Mouse (Mus musculus): ENCODE measurements around the gene Ap5b1. TPM values are rescaled to one million over a fixed set of nuclear protein-coding genes. Genes with fewer than 3 reads are reported as not detected.
A peak's percentile ranks its signal among the peaks of the same experiment; 100 is the strongest.

Ap5b1 gene
- polyA plus RNA-seq, 1 experiment, result 12.4 TPM

DNA sequence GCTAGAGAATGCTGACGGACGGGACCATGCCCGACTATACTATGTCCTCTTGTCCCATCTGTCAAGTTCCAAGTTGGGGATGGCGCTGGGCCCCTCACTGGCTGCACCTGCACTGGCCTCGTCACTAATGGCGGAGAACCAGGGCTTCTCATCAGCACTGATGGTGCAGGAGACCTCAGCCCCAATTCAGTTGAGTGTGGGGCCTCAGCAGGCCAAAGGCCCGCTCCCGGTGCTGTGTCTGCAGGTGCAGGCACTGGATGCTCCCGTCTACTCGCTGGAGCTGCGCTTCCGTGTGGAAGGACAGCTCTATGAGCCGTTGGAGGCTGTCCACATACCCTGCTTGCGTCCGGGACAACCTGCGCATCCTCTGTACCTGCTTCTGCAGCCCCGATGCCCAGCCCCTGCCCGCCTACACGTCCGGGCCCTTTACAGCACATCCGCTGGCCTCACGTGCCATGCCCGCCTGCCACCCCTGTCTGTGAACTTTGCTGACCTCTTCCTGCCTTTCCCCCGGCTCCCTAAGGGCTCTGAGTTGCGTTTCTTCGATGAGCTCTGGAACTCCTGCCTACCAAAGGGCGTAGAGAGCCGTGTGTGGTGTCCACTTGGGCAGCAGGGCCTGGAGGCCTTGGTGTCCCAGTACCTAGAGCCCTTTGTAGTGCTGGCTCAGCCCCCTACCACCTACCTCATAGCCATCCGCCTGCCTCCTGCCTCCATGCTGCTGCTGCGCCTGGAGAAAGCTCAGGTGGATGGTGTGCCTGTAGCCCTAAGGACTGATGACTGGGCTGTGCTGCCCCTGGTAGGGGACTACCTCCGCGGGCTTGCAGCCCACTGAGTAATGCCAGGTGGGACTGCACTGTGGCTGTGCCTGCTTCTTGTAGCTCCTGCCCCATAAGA is 2.8 kb downstream of the Ap5b1 start:
- 74% methylated on average over 32 of the region's 32 CpGs for WGBS
- TF ChIP-seq CTCF (IDR thresholded peaks at IDR 0.05; ENCODE audit: control insufficient read depth, insufficient read depth, low read length) (no peak), POLR2A (IDR thresholded peaks at IDR 0.05; ENCODE audit: borderline replicate concordance, control insufficient read depth, low read depth, low read length) (no peak; the same call in 1 of the 2 replicates)
- Histone ChIP-seq H3K4me1 (ENCODE audit: control insufficient read depth, insufficient read depth, low read length) (peaks cover 4% of the 10 kb centered on the region; the same call in 1 of the 2 replicates), H3K27ac (ENCODE audit: control insufficient read depth, insufficient read depth, low read depth, low read length, poor library complexity) (peak overlapping the region; percentile 99), H3K4me3 (replicated peaks; ENCODE audit: control insufficient read depth, low read depth, low read length) (peak overlapping the region; percentile 47)

DNA sequence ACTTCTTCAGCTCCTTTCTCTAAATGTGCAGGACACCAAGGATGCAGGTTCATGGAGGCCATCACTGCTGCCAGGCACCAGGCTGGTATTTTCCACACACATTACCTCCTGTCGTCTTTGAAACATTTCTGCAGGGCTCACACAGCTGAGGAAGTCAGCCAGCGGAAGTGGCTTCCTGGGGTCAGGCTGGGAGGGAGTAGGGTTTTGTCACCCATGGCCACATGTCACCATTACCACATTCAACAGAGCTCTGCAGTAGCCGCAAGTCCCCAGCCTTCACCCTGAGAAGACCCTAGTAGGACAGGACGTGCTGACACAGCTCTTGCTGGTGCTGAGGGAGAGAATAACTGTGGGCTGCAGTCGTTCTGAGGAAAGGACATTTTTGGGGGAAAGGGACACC is 4.0 kb downstream of the Ap5b1 start:
- H3K4me3 ChIP-seq (replicated peaks; ENCODE audit: control insufficient read depth, low read depth, low read length), result peak overlapping the region; percentile 45
- H3K27ac ChIP-seq (ENCODE audit: control insufficient read depth, insufficient read depth, low read depth, low read length, poor library complexity), result peak overlapping the region; percentile 99
- WGBS, result 16% methylated on average over 5 of the region's 5 CpGs
- peaks cover 6% of the 10 kb centered on the region; the same call in 1 of the 2 replicates for H3K4me1 ChIP-seq (ENCODE audit: control insufficient read depth, insufficient read depth, low read length)
- TF ChIP-seq CTCF (IDR thresholded peaks at IDR 0.05; ENCODE audit: control insufficient read depth, insufficient read depth, low read length) (no peak), POLR2A (IDR thresholded peaks at IDR 0.05; ENCODE audit: borderline replicate concordance, control insufficient read depth, low read depth, low read length) (no peak)

DNA sequence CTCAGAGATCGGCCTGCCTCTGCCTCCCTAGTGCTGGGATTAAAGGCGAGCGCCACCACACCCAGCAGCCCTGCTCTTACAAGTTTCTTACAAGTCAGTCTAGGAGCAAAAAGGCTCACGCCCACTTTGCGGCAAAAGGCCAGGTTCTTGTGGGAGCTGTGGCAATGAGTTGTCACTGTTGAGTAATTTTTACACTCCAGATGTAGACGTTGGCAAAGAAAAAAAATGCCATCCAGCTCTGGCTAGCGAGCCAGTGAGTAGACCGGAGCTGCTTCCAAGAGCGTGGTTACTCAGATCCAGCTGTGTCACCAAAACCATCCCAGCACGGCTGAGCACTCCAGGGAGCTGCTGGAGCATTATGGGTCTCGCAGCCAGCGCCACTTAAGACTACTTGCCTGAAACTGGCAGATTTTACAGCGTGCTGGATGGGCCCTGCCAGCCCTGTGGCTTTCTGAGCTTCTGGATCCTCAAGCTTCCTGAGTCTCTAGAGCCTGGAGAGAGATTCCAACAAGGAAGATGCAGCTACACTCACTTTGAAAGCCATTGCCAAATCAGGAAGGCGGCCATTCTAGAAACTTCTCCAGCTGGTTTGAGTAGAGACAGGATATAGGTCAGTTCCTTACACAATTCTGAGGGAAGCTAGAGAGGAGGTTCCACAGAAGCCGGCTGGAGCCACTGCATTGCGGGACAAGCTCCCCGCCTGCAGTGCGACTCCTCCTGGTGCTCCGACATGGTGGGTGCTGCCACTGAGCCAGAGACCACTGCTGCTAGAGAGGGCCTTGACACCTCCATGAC is 4.7 kb downstream of the Ap5b1 start:
- TF ChIP-seq CTCF (IDR thresholded peaks at IDR 0.05; ENCODE audit: control insufficient read depth, insufficient read depth, low read length) (no peak), POLR2A (IDR thresholded peaks at IDR 0.05; ENCODE audit: borderline replicate concordance, control insufficient read depth, low read depth, low read length) (peak; percentile 59; the same call in 1 of the 2 replicates)
- Histone ChIP-seq H3K4me1 (ENCODE audit: control insufficient read depth, insufficient read depth, low read length) (peaks cover 6% of the 10 kb centered on the region; the same call in 1 of the 2 replicates), H3K27ac (ENCODE audit: control insufficient read depth, insufficient read depth, low read depth, low read length, poor library complexity) (peak overlapping the region; percentile 95), H3K4me3 (replicated peaks; ENCODE audit: control insufficient read depth, low read depth, low read length) (peak overlapping the region; percentile 44)
- 16% methylated on average over 19 of the region's 19 CpGs for WGBS

- H3K4me3 ChIP-seq (replicated peaks; ENCODE audit: control insufficient read depth, low read depth, low read length), result no peak overlapping the region
- 68% methylated on average over 1 of the region's 1 CpGs for WGBS
Measured at GRCm38 (mm10) chr19:5575336-5575735, 7.5 kb downstream of the Ap5b1 start.

DNA sequence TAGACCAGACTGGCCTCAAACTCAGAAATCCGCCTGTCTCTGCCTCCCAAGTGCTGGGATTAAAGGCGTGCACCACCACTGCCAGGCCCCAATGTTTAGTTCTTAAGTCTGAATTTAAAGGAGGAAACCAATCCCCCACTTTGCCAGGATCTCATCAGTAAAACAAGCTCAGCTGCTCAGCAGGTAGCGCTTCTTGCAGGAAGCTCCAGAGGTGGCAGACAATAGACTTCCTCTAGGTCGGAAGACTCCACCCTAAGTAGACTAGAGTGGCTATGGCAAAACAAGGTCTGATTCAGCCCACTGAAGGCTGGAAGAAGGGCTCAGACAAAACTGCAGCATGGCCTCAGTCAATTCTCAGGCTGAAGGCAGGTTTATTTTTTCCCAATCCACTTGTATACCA is 12.1 kb downstream of the Ap5b1 start:
- Histone ChIP-seq H3K4me1 (ENCODE audit: control insufficient read depth, insufficient read depth, low read length) (0 out of 2 replicates have a peak, but pooled peaks cover 2% of the 10 kb centered on the region), H3K27ac (ENCODE audit: control insufficient read depth, insufficient read depth, low read depth, low read length, poor library complexity) (no peak overlapping the region), H3K4me3 (replicated peaks; ENCODE audit: control insufficient read depth, low read depth, low read length) (no peak overlapping the region)
- TF ChIP-seq POLR2A (IDR thresholded peaks at IDR 0.05; ENCODE audit: borderline replicate concordance, control insufficient read depth, low read depth, low read length) (no peak), CTCF (IDR thresholded peaks at IDR 0.05; ENCODE audit: control insufficient read depth, insufficient read depth, low read length) (no peak)
- 75% methylated on average over 4 of the region's 4 CpGs for WGBS

More at GRCm38 (mm10) chr19:5575336-5575735, 7.5 kb downstream of the Ap5b1 start:
- Histone ChIP-seq H3K4me1 (ENCODE audit: control insufficient read depth, insufficient read depth, low read length) (peaks cover 6% of the 10 kb centered on the region; the same call in 1 of the 2 replicates), H3K27ac (ENCODE audit: control insufficient read depth, insufficient read depth, low read depth, low read length, poor library complexity) (no peak overlapping the region)
- no peak for TF ChIP-seq POLR2A (IDR thresholded peaks at IDR 0.05; ENCODE audit: borderline replicate concordance, control insufficient read depth, low read depth, low read length)
- TF ChIP-seq CTCF (IDR thresholded peaks at IDR 0.05; ENCODE audit: control insufficient read depth, insufficient read depth, low read length), result no peak

GRCm38 (mm10) chr19:5580776-5581175 is 13.0 kb downstream of the Ap5b1 start:
- Histone ChIP-seq H3K4me3 (replicated peaks; ENCODE audit: control insufficient read depth, low read depth, low read length) (no peak overlapping the region), H3K4me1 (ENCODE audit: control insufficient read depth, insufficient read depth, low read length) (0 out of 2 replicates have a peak, but pooled peaks cover 2% of the 10 kb centered on the region), H3K27ac (ENCODE audit: control insufficient read depth, insufficient read depth, low read depth, low read length, poor library complexity) (no peak overlapping the region)
- no peak for TF ChIP-seq CTCF (IDR thresholded peaks at IDR 0.05; ENCODE audit: control insufficient read depth, insufficient read depth, low read length)
- TF ChIP-seq POLR2A (IDR thresholded peaks at IDR 0.05; ENCODE audit: borderline replicate concordance, control insufficient read depth, low read depth, low read length), result no peak
- WGBS, result 80% methylated on average over 6 of the region's 6 CpGs

DNA sequence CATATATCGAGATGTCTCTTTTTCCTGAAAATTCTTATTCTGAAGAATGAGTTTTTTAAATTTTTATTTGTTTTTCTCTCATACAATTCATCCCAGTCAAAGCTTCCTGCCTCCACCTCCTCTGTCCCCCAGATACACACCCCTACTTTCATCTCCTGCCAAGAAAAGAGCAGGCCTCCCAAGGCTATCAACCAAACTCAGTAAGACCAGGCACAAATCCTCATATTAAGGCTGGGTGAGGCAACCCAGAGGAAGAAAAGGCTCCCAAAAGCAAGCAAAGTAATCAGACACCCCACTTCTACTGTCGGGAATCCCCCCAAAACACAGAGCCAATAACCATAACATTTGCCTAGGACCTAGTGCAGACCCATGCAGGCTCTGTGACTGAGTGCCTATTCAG is 14.2 kb downstream of the Ap5b1 start:
- Histone ChIP-seq H3K4me1 (ENCODE audit: control insufficient read depth, insufficient read depth, low read length) (no peaks in the 10 kb centered on the region), H3K27ac (ENCODE audit: control insufficient read depth, insufficient read depth, low read depth, low read length, poor library complexity) (no peak overlapping the region), H3K4me3 (replicated peaks; ENCODE audit: control insufficient read depth, low read depth, low read length) (no peak overlapping the region)
- no peak for TF ChIP-seq POLR2A (IDR thresholded peaks at IDR 0.05; ENCODE audit: borderline replicate concordance, control insufficient read depth, low read depth, low read length)
- no peak for TF ChIP-seq CTCF (IDR thresholded peaks at IDR 0.05; ENCODE audit: control insufficient read depth, insufficient read depth, low read length)
- WGBS, result 79% methylated on average over 2 of the region's 2 CpGs

DNA sequence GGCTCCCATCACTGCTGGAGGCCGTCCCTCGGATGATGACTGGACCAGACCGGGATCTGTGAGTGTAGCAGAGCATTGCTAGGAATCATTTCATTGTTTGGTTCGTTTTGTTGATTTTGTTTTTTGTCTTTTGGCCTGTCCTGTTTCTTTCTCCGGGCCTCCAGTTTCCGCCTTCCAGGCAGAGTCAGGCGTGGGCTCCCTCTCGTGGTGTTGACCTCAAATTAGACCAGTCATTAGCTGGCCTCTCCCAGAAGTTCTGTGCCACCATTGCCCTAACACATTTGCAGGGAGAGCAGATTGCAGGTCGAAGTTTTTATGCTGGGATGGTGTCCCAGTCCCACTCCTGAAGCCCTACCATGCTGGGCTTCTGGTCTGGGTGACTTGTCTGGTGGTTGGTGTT is 21.3 kb downstream of the Ap5b1 start:
- Histone ChIP-seq H3K4me3 (replicated peaks; ENCODE audit: control insufficient read depth, low read depth, low read length) (no peak overlapping the region), H3K4me1 (ENCODE audit: control insufficient read depth, insufficient read depth, low read length) (no peaks in the 10 kb centered on the region; the same call in 1 of the 2 replicates), H3K27ac (ENCODE audit: control insufficient read depth, insufficient read depth, low read depth, low read length, poor library complexity) (no peak overlapping the region)
- WGBS, result 67% methylated on average over 9 of the region's 9 CpGs
- peak; percentile 31; the same call in 1 of the 2 replicates for TF ChIP-seq CTCF (IDR thresholded peaks at IDR 0.05; ENCODE audit: control insufficient read depth, insufficient read depth, low read length)
- no peak for TF ChIP-seq POLR2A (IDR thresholded peaks at IDR 0.05; ENCODE audit: borderline replicate concordance, control insufficient read depth, low read depth, low read length)
